Mouse (Mus musculus): ENCODE data around the gene Ndufs2. TPM values are rescaled to one million over a fixed set of nuclear protein-coding genes. Genes with fewer than 3 reads are reported as not detected.

Gene Ndufs2
- polyA plus RNA-seq, 2 experiments from 2014 or later: 108 to 141 TPM

DNA sequence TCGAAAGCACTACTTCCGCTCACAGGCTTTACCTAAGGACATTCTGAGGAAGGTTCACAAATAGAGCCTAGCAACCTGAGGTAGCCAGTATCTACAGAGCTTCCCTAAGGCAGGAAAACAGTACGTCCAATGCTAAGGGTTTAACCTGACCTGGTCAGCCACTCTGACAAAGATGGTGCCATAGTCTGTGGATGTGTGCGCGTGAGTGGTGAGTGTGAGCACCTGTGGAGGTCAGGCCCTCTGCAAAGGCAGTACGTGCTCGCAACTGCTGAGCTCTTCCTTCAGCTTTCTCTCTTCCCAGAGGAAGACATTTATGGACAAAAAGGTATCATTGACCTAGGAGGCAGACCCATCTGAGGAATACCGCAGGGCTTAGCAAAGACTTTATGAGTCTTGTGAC is 27.2 kb upstream of the Ndufs2 start:
- ATAC-seq: no peak

DNA sequence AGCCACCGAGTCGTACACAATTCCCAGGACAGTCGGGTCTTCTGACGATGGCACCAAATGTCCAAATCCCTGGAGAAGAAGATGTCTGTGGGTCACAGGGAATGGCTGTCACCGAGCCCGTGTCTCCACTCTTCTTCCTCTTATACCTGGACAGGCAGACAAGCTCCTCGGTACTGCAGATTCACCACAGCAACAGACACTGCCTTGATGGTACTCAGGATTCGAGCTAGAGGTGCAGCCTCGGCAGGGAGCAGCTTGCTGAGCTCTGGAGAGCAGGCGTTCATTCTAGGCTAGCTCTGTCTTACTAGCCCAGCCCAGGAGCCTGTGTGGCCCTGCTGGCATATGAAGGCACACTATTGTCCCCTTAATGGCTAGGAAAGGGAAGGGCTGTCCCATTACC is 26.5 kb upstream of the Ndufs2 start:
- ATAC-seq: no peak

DNA sequence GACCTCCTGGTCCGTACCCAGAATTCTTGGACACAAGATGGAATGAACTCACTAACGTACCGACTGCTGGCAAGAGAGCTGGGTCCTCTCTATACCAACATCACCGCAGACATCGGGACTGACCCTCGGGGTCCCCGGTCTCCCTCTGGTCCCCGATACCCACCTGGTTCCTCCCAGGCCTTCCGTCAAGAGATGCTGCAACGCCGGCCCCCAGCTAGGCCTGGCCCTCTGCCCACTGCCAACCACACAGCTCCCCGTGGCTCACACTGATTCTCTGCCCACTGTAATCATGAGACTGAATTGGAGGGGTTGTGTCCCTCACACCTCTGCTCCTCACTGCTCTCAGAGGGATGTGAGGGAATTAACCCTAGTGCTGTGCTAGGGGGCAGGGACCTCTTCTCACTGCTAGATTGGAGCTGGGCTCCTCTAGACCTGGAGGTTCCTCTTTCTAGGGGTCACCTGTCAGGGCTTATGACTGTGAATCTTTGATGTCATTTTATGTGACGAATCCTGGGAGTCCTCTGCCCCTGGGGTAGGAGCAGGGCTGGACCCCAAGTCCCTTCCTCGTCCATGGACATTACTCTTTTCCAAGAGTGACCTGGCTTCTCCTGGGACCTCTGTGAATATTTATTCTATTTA is 25.0 kb upstream of the Ndufs2 start:
- no peak for ATAC-seq

DNA sequence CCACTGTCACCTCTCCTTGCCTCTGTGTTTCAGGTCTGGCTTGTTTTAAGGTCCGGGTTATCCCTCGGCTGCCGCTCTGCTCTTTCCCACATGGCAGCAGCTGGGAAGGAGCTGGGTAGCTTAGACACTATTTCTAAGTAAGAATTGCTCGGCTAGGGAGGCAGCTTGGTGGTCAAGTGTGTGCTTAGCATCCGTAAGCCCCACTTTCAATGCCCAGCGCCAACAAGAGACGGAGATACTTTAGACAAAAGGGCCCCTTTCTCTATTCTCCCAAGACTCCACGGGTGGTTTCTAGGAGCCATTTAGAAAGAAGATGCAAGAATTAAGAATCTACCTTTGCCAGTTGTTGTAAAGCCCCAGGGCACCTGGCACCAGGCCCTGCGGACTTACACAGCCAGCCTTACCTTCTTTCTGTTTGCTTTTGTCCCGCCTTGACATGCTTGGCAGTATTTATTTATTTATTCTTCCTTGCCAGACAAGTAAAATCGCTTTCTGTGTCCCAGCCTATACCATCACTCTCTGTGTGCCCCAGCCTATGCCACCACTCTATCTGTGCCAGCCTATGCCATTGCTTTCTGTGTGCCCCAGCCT is 24.1 kb upstream of the Ndufs2 start:
- ATAC-seq: no peak

DNA sequence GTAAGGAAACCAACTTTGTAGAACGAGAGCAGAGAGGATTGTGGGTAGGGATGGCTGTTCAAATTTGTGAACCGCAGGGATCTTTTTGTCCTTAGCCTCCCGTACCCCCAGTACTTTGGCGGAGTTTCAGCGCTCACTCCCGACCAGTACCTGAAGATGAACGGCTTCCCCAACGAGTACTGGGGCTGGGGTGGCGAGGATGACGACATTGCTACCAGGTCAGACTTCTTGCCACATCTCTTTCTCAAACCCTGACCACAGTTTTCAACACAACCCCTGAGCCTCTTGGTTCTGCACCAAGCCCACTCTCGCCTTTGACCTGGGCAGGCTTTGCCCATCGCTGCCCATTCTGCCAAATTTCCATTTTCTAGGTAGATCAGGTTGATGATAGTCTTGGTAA is 23.0 kb upstream of the Ndufs2 start:
- no peak for ATAC-seq

DNA sequence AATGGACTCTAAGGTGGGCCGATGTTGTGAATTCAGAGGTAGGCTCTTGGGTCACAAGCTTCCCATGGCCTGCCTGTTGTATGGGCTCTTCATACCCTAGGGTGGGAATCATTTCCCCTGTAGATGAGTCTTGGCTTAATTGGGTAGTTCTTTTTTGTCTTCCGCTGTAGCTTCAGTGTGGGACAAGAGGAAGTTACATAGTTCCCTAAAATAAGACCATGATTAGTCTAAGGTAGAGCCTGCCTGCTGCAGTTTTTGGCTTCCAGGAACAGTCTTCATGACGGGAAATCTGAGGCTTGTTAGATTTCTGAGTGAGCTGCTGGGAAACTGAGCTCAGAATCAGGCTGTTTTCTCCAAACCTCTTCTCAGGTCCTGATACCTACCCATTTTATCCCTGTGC is 20.9 kb upstream of the Ndufs2 start:
- ATAC-seq: no peak

DNA sequence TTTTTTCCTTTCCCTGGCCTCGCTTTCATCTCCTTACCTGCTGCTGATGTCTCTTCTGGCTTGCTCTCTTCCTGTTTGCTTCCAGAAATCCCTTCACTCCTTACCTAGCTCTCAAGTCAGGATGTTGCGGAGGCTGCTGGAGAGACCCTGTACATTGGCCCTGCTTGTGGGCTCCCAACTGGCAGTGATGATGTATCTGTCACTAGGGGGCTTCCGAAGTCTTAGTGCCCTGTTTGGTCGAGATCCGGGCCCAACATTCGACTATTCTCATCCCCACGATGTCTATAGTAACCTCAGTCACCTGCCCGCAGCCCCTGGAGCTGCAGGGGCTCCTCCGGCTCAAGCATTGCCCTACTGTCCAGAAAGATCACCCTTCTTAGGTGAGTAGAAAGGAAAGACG is 20.4 kb upstream of the Ndufs2 start:
- no peak for ATAC-seq

DNA sequence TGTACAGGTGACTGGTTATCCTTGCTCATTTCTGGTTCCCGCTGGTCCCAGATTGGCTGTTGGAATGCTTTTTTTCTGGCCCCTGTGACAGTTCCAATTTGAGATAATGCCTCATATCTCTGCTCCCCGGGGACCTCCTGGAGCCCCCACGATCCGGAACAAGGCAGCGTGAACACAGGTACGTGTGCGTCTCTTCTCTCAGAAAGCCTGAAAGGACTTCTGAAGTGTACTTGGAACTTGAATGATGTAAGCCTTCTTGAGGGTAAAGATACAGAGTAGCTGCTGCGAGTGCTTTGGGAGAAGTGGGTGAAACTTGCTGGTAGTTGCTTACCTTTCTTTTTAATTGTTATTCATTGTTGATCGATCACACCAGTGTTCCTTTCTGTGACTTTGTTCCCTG is 20.0 kb upstream of the Ndufs2 start:
- ATAC-seq: no peak

DNA sequence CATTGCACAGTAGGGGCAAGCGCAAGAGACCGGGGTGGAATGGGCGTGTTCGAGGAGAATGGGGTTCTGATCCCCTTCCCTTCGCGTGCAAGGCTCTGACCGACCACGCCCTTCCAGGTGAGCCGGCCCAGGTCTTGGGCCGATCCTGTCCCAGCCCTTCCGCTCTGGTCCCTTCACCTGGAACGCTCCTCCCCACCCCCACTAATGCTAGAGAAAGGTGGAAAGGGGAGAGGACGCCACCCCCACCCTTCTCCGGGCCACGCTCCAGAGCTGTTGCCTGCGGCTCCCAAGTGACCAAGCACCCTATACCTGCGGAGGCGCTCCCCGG is 19.3 kb upstream of the Ndufs2 start:
- peak; percentile 39 for ATAC-seq

DNA sequence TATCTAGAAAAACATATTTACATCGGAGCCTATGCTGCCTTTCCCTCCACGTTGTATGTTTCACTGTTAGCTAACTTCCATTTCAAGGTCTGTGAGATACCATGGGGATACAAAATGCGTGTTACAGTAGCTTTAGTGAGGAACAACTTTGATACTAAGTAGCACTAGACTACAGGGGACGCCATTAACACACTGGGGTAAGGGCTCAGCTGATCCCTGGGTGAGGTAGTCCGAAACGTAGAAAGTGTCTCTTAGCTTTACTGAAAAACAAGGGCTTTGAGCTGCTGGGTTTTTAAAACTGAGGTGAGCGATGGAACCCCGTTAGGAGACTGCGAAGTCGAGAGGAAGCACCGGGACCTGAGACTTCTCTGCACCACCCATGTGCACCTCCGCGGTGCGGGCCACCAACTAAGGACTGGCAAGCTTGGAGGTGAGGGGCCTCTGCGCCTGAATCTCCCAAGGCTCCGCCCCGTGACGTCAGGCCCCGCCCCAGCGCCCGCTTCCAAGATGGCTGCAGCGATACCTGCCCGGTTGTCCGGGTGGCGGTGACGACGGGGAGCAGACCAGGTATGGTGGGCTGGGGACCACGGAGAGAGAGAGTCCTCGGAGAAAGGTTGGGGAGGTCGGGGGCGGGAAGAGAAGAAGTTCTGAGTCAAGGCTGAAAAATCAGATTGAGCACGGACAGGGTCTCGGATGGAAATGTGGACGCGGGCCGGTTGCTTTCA is 18.8 kb upstream of the Ndufs2 start, which contains the start of gene B4galt3:
B4galt3 (plus strand) TSS at position 481 of the 725 bp plus-strand sequence.
- ATAC-seq: peak; percentile 99

DNA sequence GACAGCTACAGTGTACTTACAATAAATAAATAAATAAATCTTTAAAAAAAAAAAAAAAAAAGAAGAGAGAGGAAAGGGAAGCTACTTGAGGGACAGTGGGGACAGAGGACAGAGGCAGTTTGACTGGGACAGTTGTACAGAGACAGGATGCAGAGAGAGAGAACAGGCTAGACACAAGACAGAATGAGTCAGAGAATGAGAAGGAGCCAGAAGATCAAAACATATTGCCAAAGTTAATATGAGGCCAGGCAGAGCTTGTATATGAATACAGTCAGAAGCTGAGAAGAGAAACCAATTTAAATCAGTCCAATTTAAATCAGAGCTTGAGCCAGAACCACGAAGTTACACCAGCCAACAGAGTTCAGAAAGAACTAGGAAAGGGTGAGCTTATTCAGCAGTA is 17.2 kb upstream of the Ndufs2 start:
- ATAC-seq: no peak

DNA sequence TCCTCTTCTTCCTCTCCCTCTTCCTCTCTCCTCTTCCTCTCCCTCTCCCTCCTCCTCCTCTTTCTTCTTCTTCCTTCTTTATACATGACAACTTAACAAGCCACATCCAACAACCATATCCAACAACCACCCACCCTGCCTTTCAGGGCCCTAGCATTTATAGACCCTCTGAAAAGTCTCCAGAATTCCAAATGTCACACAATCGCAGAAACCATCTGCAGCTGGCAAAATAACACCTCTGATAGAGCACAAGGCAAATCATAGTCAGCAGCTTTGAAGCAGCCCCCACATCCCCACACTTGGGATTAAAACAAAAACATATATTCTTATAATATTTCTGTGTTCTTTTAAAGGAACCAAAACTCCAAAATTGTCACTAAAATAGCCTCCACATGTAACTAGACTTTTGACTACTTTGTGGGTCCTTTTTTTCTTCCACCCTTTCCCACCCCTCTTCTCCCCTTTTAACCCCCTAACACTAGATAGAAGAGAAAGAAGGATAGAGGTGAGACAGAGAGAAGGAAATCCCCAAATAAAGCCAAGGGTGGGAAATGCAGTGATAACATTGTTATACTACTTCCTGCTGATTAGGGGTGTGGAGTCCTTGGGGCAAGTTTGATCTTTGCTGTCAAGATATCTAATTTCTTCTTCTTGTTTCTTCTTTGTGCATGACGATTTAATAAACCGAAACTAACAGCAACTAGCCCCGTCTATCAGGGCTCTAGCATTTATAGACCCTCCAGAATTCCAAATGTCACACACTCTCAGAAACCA is 15.0 kb upstream of the Ndufs2 start:
- ATAC-seq: no peak

DNA sequence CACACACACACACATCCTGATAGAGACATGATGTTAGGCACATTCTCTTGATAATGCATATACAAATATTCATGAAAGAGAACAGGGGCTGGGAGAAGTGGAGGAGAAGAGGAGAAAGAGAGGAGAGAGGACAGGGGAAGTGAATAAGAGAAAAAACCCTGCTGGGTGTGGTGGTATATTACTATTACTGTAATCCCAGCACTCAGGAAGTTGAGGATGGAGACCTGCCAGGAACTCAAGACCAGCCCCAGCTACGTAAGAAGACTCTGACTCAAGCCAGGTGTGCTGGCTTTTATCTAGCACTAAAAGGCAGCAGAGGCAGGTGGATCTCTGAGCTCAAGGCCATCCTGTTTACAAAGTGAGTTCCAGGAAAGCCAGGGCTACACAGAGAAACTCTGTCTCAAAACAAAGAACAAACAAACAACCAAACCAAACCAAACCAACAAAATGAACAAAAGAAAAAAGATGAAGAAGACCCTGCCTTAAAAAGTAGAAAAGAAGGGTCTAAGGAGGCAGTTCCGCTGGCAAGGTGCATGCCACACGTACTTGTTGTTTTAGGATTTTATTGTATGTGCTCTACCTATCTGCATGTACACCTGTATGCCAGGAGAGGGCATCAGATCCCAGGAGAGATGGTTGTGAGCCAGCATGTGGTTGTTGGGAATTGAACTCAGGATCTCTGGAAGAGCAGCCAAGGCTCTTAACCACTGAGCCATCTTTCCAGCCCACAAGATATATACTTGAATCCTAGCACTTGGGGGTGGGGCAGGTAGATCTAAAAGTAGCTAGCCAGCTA is 12.7 kb upstream of the Ndufs2 start:
- ATAC-seq: no peak

DNA sequence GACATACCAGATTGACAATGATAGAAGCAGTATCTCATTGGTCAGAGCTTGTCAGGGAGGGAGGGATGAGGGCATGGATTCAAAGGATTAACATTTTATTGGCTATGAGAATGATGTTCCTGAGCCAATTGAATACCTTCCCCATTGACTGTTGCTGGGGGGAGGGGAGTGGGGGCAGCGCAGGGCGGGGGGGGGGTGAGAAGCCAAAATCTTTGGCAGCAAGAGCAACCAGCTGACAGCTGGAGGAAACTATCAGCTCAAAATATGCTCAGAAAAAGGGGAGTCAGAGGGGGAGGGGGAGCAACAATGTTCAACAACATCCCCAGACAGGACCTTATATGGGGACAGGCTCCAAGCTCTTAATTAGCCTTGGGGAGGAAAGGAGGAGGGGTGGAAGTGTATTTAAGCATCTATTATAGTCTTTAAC is 12.0 kb upstream of the Ndufs2 start:
- ATAC-seq: no peak

DNA sequence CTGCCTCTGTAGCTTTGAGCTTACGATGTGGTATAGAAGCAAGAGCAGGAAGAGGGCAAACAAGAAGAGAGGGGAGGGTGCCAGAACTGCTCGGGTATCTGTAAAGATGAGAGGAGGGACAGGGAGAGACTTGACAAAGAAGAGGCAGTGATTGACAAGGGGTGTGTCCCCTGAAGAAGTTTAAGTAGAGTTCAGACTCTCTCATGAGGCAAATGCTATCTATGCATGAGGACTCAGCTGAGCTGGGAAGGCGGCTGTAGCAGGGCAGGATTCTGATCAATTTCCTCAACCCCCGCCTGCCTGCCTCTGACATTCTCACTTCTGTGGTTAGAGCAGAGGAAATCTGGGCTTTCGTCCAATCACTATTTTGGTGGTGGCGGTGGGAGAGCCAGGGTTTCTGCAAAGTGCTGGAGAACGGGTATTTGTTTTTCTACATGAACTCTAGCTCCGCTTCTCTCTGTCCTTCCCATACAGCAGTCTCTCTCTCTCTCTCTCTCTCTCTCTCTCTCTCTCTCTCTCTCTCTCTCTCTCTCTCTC is 11.5 kb upstream of the Ndufs2 start:
- ATAC-seq: peak; percentile 64

DNA sequence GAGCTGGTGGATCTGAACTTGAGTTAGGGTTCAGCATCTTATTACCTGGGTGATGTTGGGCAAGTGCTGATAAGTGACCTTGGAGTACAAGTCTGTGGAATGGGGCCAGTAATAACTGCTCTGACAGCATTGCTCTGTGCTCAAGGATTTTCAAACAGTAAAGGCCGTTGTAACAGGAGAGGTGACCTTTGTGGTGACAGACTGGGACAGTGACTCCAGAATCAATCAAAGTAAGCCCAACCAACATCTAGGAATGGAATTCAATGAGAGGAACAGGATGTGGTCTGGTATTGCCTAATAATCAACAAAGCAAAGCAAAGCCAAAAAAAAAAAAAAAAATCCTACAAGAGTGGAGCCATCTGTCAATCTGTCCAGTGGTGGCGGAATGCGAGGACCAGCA is 9.1 kb upstream of the Ndufs2 start:
- ATAC-seq: no peak

DNA sequence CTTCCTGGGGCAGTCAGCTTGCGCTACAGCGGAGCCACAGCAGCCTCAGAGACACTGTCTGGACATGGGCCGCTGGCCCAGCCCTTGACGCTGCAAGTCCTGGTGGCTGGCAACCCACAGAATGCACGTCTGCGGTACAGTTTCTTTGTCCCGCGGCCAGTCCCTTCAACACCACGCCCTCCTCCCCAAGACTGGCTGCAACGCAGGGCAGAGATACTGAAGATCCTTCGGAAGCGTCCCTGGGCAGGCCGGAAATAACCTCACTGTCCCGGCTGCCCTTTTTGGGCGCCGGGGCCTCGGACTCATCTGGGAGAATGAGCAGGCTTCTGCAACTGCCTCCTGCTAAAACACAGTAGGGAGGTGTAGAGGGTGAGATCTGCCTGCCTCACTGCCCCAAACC is 7.7 kb upstream of the Ndufs2 start:
- no peak for ATAC-seq

DNA sequence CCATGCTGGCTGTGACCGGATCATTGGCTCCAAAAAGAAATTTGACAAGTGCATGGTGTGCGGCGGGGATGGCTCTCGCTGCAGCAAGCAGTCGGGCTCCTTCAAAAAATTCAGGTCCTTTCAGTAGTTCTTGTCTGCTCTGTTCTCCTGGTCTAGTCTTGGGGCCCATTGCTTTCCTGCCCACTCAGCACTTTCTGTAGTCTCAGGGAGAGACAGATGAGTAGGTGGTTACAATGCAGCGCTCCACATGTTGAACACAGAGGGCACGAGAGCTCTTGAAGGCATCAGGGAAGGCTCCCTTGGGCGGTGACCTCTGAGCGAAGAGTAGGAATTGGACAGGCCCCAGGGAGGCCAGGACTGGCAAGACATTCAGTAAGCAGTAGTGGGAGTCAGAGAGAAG is 6.6 kb upstream of the Ndufs2 start:
- ATAC-seq: no peak

DNA sequence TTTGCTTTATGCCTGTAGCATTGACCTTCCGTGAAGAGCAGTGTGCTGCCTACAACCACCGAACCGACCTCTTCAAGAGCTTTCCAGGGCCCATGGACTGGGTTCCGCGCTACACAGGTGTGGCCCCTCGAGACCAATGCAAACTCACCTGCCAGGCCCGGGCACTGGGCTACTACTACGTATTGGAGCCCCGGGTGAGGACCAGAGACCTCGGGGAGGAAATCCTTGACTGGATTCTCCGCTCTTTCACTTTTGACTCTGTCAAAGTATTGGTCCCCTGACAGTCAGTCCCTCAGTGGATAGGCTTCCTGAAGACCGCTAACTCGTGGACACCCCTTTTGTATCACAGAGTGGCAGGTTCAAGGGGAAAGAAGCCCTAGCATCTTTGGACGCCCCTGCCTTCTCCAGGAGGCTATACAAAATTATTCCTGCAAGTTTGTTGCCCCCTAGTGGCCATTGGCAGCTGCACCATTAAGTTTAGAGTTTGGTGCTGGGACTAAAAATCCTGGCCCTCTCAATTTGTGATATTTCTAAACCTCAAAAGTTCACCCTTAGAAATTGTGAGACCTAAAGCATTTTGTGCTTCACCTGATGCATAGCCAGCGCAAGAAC is 5.9 kb upstream of the Ndufs2 start:
- ATAC-seq: peak; percentile 73

DNA sequence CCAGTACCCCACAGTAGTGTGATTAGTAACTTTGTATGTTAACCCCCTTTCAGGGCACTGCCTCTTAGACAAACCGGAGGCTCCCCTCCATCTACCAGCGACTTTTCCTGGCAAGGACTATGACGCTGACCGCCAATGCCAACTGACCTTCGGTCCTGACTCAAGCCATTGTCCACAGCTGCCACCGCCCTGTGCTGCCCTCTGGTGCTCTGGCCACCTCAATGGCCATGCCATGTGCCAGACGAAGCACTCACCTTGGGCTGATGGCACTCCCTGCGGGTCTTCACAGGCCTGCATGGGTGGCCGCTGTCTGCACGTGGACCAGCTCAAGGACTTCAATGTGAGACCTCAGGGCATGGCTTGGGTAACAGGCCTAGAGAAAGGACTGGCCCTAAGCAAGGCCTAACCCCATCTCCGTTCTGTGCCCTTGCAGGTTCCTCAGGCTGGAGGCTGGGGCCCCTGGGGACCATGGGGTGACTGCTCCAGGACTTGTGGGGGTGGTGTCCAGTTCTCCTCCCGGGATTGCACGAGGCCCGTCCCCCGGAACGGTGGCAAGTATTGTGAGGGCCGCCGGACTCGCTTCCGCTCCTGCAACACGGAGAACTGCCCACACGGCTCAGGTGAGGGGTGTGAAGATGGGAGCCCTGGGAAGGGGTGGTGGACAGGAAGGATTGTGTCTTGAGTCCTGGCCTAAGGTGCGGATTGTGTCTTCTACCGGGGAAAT is 5.1 kb upstream of the Ndufs2 start:
- ATAC-seq: no peak

DNA sequence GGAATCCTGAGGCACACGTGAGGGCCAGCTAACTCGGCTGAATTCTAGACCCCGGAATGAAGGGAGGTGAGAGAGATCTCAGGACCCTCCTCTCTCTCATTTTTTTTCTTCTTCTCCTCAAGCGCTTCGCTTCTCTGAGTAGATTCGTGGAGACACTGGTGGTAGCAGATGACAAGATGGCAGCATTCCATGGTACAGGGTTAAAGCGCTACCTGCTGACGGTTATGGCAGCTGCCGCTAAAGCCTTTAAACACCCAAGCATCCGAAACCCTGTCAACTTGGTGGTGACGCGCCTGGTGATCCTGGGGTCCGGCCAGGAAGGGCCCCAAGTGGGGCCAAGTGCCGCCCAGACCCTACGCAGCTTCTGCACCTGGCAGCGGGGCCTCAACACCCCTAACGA is 1.2 kb upstream of the Ndufs2 start:
- ATAC-seq: no peak

Measured in activated CD4-positive, CD25-positive, alpha-beta regulatory T cell, adult 4 months (primary cell).